Mouse (Mus musculus) heart, embryonic 16.5 days (tissue): ENCODE results near the gene Acer1. TPM values are rescaled to one million over a fixed set of nuclear protein-coding genes. Genes with fewer than 3 reads are reported as not detected.
"Not testable (repeated sequence)": the region's sequence is repeated elsewhere in the genome, so short reads cannot be mapped to it uniquely, and the experiment has no call there.

ENCODE experiments used
- ATAC-seq: fragments of 200-750 bp; cut with Nextera tagmentation; replicated peaks from 2 replicates; pipeline ENCODE4 v1.8.0; 2017; ENCODE audit warnings: moderate number of reproducible peaks; ENCODE audit not compliant: insufficient read depth, low FRiP score; ENCODE audit errors: extremely low read depth
- H3K27ac ChIP-seq: fragments of 300-500 bp; sonication (generic); 2 replicates; pipeline ENCODE4 v1.5.1; 2014; ENCODE audit warnings: mild to moderate bottlenecking, low read length, control low read depth, moderate library complexity
- H3K27me3 ChIP-seq: fragments of 300-500 bp; sonication (generic); 2 replicates; pipeline ENCODE4 v1.6.1; 2014; ENCODE audit warnings: low read length, mixed read lengths; ENCODE audit not compliant: control insufficient read depth, insufficient read depth
- H3K36me3 ChIP-seq: fragments of 300-500 bp; sonication (generic); 2 replicates; pipeline ENCODE4 v1.6.1; 2014; ENCODE audit not compliant: control insufficient read depth, insufficient read depth
- H3K4me1 ChIP-seq: fragments of 300-500 bp; sonication (generic); 2 replicates; pipeline ENCODE4 v1.6.1; 2014; ENCODE audit warnings: low read length, mixed read lengths; ENCODE audit not compliant: control insufficient read depth, insufficient read depth
- H3K4me2 ChIP-seq: fragments of 300-500 bp; sonication (generic); 2 replicates; pipeline ENCODE4 v1.6.1; 2014; ENCODE audit warnings: low read depth, mild to moderate bottlenecking, control low read depth, low read length
- H3K4me3 ChIP-seq: fragments of 300-500 bp; sonication (generic); 2 replicates; pipeline ENCODE4 v1.5.1; 2014; ENCODE audit warnings: mild to moderate bottlenecking, control low read depth, low read length
- H3K9ac ChIP-seq: fragments of 300-500 bp; sonication (generic); 2 replicates; pipeline ENCODE4 v1.6.1; 2014; ENCODE audit warnings: low read length, control low read depth
- H3K9me3 ChIP-seq: fragments of 300-500 bp; sonication (generic); replicated peaks from 2 replicates; pipeline ENCODE4 v1.6.1; 2016; ENCODE audit warnings: low read length; ENCODE audit not compliant: control insufficient read depth
- WGBS: fragments of 180-500 bp; shearing (Covaris S2); extraction: QIAGEN DNeasy Blood & Tissue Kit; methylation state at CpG from one replicate; pipeline ENCODE4 v1.1.7; 2014; 5-methylcytosine and 5-hydroxymethylcytosine counted together
- polyA plus RNA-seq: library from polyadenylated mRNA; unstranded; fragments of >200 nt; fragmentation: Nextera tagmentation; extraction: Ambion mirVana; gene quantifications from 2 replicates; pipeline ENCODE4 v1.2.1, GENCODE M21; 2015

Gene Acer1
- polyA plus RNA-seq, 1 experiment from 2014 or later: 0.05 TPM

GRCm38 (mm10) chr17:56913444-56913843, 68.5 kb downstream of the Acer1 start:
- no peaks in the 10 kb centered on the region for H3K27me3 ChIP-seq
- H3K4me1 ChIP-seq: peaks cover under 1% of the 10 kb centered on the region
- no peak overlapping the region for H3K27ac ChIP-seq
- H3K9me3 ChIP-seq: no peaks in the 10 kb centered on the region
- no peak overlapping the region for H3K9ac ChIP-seq
- H3K4me2 ChIP-seq: no peak overlapping the region
- H3K36me3 ChIP-seq: peaks cover 6% of the 10 kb centered on the region
- ATAC-seq: no peak
- no peak overlapping the region for H3K4me3 ChIP-seq

- H3K9ac ChIP-seq: no peak overlapping the region
- no peaks in the 10 kb centered on the region for H3K9me3 ChIP-seq
- no peak for ATAC-seq
- WGBS: 83% methylated on average over 3 of the region's 3 CpGs
- H3K4me1 ChIP-seq: peaks cover 5% of the 10 kb centered on the region
- no peak overlapping the region for H3K4me3 ChIP-seq
- no peak overlapping the region for H3K27ac ChIP-seq
- H3K4me2 ChIP-seq: no peak overlapping the region
- no peaks in the 10 kb centered on the region for H3K27me3 ChIP-seq
- peaks cover 6% of the 10 kb centered on the region for H3K36me3 ChIP-seq
These were observed 68.9 kb downstream of the Acer1 start for GRCm38 (mm10) chr17:56913023-56913422.

- not testable (repeated sequence) for H3K9me3 ChIP-seq, H3K9ac ChIP-seq, H3K27me3 ChIP-seq, H3K36me3 ChIP-seq, H3K4me2 ChIP-seq, ATAC-seq, H3K4me3 ChIP-seq, H3K27ac ChIP-seq
- 87% methylated on average over 2 of the region's 2 CpGs for WGBS
- peaks cover 20% of the 10 kb centered on the region for H3K4me1 ChIP-seq
These were observed 72.2 kb downstream of the Acer1 start for GRCm38 (mm10) chr17:56909764-56910163.

- Histone ChIP-seq H3K4me3 (no peak overlapping the region), H3K27ac (peak overlapping the region; percentile 38), H3K4me1 (peaks cover 20% of the 10 kb centered on the region), H3K27me3 (no peaks in the 10 kb centered on the region), H3K4me2 (0 out of 2 replicates have a peak overlapping the region, but pooled peaks have one; percentile 20), H3K9ac (no peak overlapping the region), H3K36me3 (peaks cover 11% of the 10 kb centered on the region), H3K9me3 (no peaks in the 10 kb centered on the region)
- WGBS: 29% methylated on average over 9 of the region's 9 CpGs
- peak; percentile 61 for ATAC-seq
These were observed 74.0 kb downstream of the Acer1 start for GRCm38 (mm10) chr17:56907887-56908286.

GRCm38 (mm10) chr17:56907096-56907495, 74.8 kb downstream of the Acer1 start:
- no peak for ATAC-seq
- Histone ChIP-seq H3K36me3 (peaks cover 13% of the 10 kb centered on the region), H3K4me1 (peaks cover 20% of the 10 kb centered on the region), H3K27me3 (no peaks in the 10 kb centered on the region), H3K9me3 (no peaks in the 10 kb centered on the region), H3K27ac (no peak overlapping the region), H3K9ac (no peak overlapping the region), H3K4me2 (no peak overlapping the region), H3K4me3 (no peak overlapping the region)
- 84% methylated on average over 5 of the region's 5 CpGs for WGBS

GRCm38 (mm10) chr17:56906166-56906565, 75.8 kb downstream of the Acer1 start:
- ATAC-seq: no peak
- Histone ChIP-seq H3K36me3 (peaks cover 16% of the 10 kb centered on the region), H3K9me3 (no peaks in the 10 kb centered on the region), H3K27me3 (no peaks in the 10 kb centered on the region), H3K4me2 (no peak overlapping the region), H3K4me3 (no peak overlapping the region), H3K9ac (no peak overlapping the region), H3K4me1 (peaks cover 20% of the 10 kb centered on the region), H3K27ac (no peak overlapping the region)
- WGBS: 90% methylated on average over 3 of the region's 3 CpGs

Other genes with a start within 250 kb of the Acer1 start
- gene Nrtn, start 224.6 kb downstream of the Acer1 start, polyA plus RNA-seq: 21.2 and 23.9 TPM in 2 replicates
- gene Dus3l, start 217.4 kb downstream of the Acer1 start, polyA plus RNA-seq: 31.7 and 34.9 TPM in 2 replicates
- gene Prr22, start 211.9 kb downstream of the Acer1 start, polyA plus RNA-seq: 0.59 and 1.2 TPM in 2 replicates
- gene Rfx2, start 151.1 kb downstream of the Acer1 start, polyA plus RNA-seq: 6.2 and 6.8 TPM in 2 replicates
- gene Acsbg2, start 107.7 kb downstream of the Acer1 start, polyA plus RNA-seq: not detected in 2 replicates
- 0.30 and 0.61 TPM in 2 replicates for gene 1700061G19Rik, start 106.6 kb downstream of the Acer1 start, polyA plus RNA-seq
- 26.4 and 31.1 TPM in 2 replicates for gene Mllt1, start 46.7 kb downstream of the Acer1 start, polyA plus RNA-seq
- gene Clpp, start 8.2 kb upstream of the Acer1 start, polyA plus RNA-seq: 117 and 129 TPM in 2 replicates
- gene Alkbh7, start 15.2 kb upstream of the Acer1 start, polyA plus RNA-seq: 56.4 and 59.6 TPM in 2 replicates
- gene Pspn, start 17.9 kb upstream of the Acer1 start, polyA plus RNA-seq: 0.34 TPM in 1 of 2 replicates, not detected in the other
- 44.1 and 45.6 TPM in 2 replicates for gene Gtf2f1, start 29.2 kb upstream of the Acer1 start, polyA plus RNA-seq
- 0.32 and 0.41 TPM in 2 replicates for gene Gm17949, start 29.3 kb upstream of the Acer1 start, polyA plus RNA-seq
- gene Khsrp, start 49.4 kb upstream of the Acer1 start, polyA plus RNA-seq: 16.5 and 22.8 TPM in 2 replicates
- not detected in 2 replicates for gene Slc25a41, start 59.5 kb upstream of the Acer1 start, polyA plus RNA-seq
- 1.1 and 4.8 TPM in 2 replicates for gene Crb3, start 77.0 kb upstream of the Acer1 start, polyA plus RNA-seq
- gene Slc25a23, start 77.7 kb upstream of the Acer1 start, polyA plus RNA-seq: 14.7 and 17.0 TPM in 2 replicates
- 2.2 and 4.1 TPM in 2 replicates for gene Dennd1c, start 96.4 kb upstream of the Acer1 start, polyA plus RNA-seq
- gene Tubb4a, start 105.7 kb upstream of the Acer1 start, polyA plus RNA-seq: 5.7 and 6.9 TPM in 2 replicates
- 3.3 and 3.4 TPM in 2 replicates for gene Tnfsf9, start 123.2 kb upstream of the Acer1 start, polyA plus RNA-seq
- 0.17 and 0.75 TPM in 2 replicates for gene Cd70, start 167.7 kb upstream of the Acer1 start, polyA plus RNA-seq
- 0.29 and 0.58 TPM in 2 replicates for gene Tnfsf14, start 212.1 kb upstream of the Acer1 start, polyA plus RNA-seq
- 3.5 and 6.3 TPM in 2 replicates for gene C3, start 246.0 kb upstream of the Acer1 start, polyA plus RNA-seq